Mouse (Mus musculus) CD8-positive naive resting alpha-beta T cell, adult 2 months (primary cell): ENCODE measurements around the gene Rfx2.
A peak's percentile ranks its signal among the peaks of the same experiment; 100 is the strongest.

Experiments used
- DNase-seq, 2 experiments: peaks; one replicate each; pipeline ENCODE4 v3.0.0; 2022; ENCODE audit warnings: low read depth in 2 of 2, low spot score in 2 of 2

The Rfx2 gene

GRCm38 (mm10) chr17:56830411-56831110 is at the start of gene Rfx2:
TSS of gene Rfx2 (minus strand) at chr17:56831013.
- DNase-seq = peak in 1 of 2 experiments; percentile 23

GRCm38 (mm10) chr17:56877426-56877825 is 46.6 kb upstream of the Rfx2 start:
- no peak for DNase-seq

GRCm38 (mm10) chr17:56876981-56877380 is 46.2 kb upstream of the Rfx2 start:
- no peak for DNase-seq

GRCm38 (mm10) chr17:56876465-56876864 is 45.7 kb upstream of the Rfx2 start:
- DNase-seq = no peak

- DNase-seq = no peak
These were observed 44.3 kb upstream of the Rfx2 start, which contains the start of gene 1700061G19Rik for GRCm38 (mm10) chr17:56874936-56875651. TSS of gene 1700061G19Rik (plus strand) at chr17:56875477.

- no peak for DNase-seq
These were observed 43.4 kb upstream of the Rfx2 start, which contains the start of gene Acsbg2 for GRCm38 (mm10) chr17:56874237-56874636. TSS of gene Acsbg2 (minus strand) at chr17:56874447.

GRCm38 (mm10) chr17:56872512-56872911 is 41.7 kb upstream of the Rfx2 start:
- DNase-seq = no peak

- no peak for DNase-seq
These were observed 41.0 kb upstream of the Rfx2 start for GRCm38 (mm10) chr17:56871767-56872166.

- DNase-seq = no peak
These were observed 39.6 kb upstream of the Rfx2 start for GRCm38 (mm10) chr17:56870287-56870953.

GRCm38 (mm10) chr17:56869481-56869977 is 38.7 kb upstream of the Rfx2 start:
- no peak for DNase-seq

GRCm38 (mm10) chr17:56866071-56866470 is 35.3 kb upstream of the Rfx2 start:
- no peak for DNase-seq

- DNase-seq = no peak
These were observed 30.4 kb upstream of the Rfx2 start for GRCm38 (mm10) chr17:56861197-56861596.

- no peak for DNase-seq
These were observed 28.1 kb upstream of the Rfx2 start for GRCm38 (mm10) chr17:56858922-56859321.

GRCm38 (mm10) chr17:56858216-56858615 is 27.4 kb upstream of the Rfx2 start:
- DNase-seq = peak; percentile 59 to 71

GRCm38 (mm10) chr17:56855421-56855820 is 24.6 kb upstream of the Rfx2 start:
- no peak for DNase-seq

- DNase-seq = no peak
These were observed 20.4 kb upstream of the Rfx2 start for GRCm38 (mm10) chr17:56851167-56851566.

- DNase-seq = no peak
These were observed 18.9 kb upstream of the Rfx2 start for GRCm38 (mm10) chr17:56849710-56850109.

GRCm38 (mm10) chr17:56848785-56849184 is 18.0 kb upstream of the Rfx2 start:
- DNase-seq = no peak

GRCm38 (mm10) chr17:56843678-56844077 is 12.9 kb upstream of the Rfx2 start:
- no peak for DNase-seq

- DNase-seq = no peak
These were observed 11.4 kb upstream of the Rfx2 start for GRCm38 (mm10) chr17:56842173-56842572.

- DNase-seq = no peak
These were observed 9.7 kb upstream of the Rfx2 start for GRCm38 (mm10) chr17:56840524-56840923.

GRCm38 (mm10) chr17:56836336-56836735 is 5.5 kb upstream of the Rfx2 start:
- no peak for DNase-seq
